Mouse (Mus musculus) CH12.LX (cell line): ENCODE measurements around the gene Npr1. TPM values are rescaled to one million over a fixed set of nuclear protein-coding genes. Genes with fewer than 3 reads are reported as not detected.

Experiments used
- DNase-seq: peaks from one replicate; pipeline ENCODE4 v3.0.0-alpha.2; 2013; ENCODE audit errors: extremely low read depth
- H3K27ac ChIP-seq: 2 replicates; pipeline ENCODE4 v1.5.1; 2012; ENCODE audit warnings: low read depth, mild to moderate bottlenecking, control low read depth, moderate library complexity; ENCODE audit not compliant: insufficient read depth
- H3K27me3 ChIP-seq: replicated peaks from 2 replicates; pipeline ENCODE3; 2012; ENCODE audit warnings: inconsistent platforms
- H3K36me3 ChIP-seq, 2 experiments: replicated peaks in 1 of 2; 2 replicates each; pipeline versions ENCODE3 to v1.6.1; 2012; ENCODE audit warnings: inconsistent platforms in 1 of 2, low read length in 1 of 2, mild to moderate bottlenecking in 1 of 2, mixed read lengths in 1 of 2, moderate library complexity in 1 of 2; ENCODE audit not compliant: control insufficient read depth in 1 of 2, insufficient read depth in 1 of 2
- H3K4me1 ChIP-seq, 2 experiments: 2 replicates each; pipeline ENCODE4 v1.6.1; 2012; ENCODE audit warnings: inconsistent platforms in 1 of 2, moderate library complexity in 1 of 2; ENCODE audit not compliant: insufficient read depth in 2 of 2, control insufficient read depth in 1 of 2
- H3K4me2 ChIP-seq: 2 replicates; pipeline ENCODE4 v1.6.1; 2012; ENCODE audit warnings: low read depth, mild to moderate bottlenecking, control low read depth; ENCODE audit not compliant: poor library complexity, insufficient read depth, severe bottlenecking
- H3K4me3 ChIP-seq, 3 experiments: fragments of 150-350 bp in 1 of 3; sonication (generic) in 1 of 3; replicated peaks in 1 of 3; 2 replicates each; pipeline versions ENCODE3 to v1.5.1; 2011 to 2012; ENCODE audit warnings: low read depth in 2 of 3, low read length in 2 of 3, mild to moderate bottlenecking in 2 of 3, moderate library complexity in 2 of 3, control low read depth in 1 of 3, improper control_type of control experiment in 1 of 3, inconsistent platforms in 1 of 3, mixed read lengths in 1 of 3; ENCODE audit not compliant: poor library complexity in 1 of 3
- H3K79me2 ChIP-seq: replicated peaks from 2 replicates; pipeline ENCODE4 v1.6.1; 2012; ENCODE audit warnings: mild to moderate bottlenecking, moderate library complexity; ENCODE audit not compliant: control insufficient read depth, poor library complexity, insufficient read depth, severe bottlenecking; ENCODE audit errors: extremely low read depth
- H3K9ac ChIP-seq: 2 replicates; pipeline ENCODE4 v1.6.1; 2012; ENCODE audit warnings: low read depth, mild to moderate bottlenecking, control low read depth, moderate library complexity; ENCODE audit not compliant: insufficient read depth
- H3K9me3 ChIP-seq: replicated peaks from 2 replicates; pipeline ENCODE3; 2012; ENCODE audit warnings: low read length, inconsistent platforms, mixed read lengths
- CHD1 ChIP-seq: IDR thresholded peaks from 2 replicates; pipeline ENCODE4 v1.6.1; 2012; ENCODE audit warnings: low read depth, low read length, improper control_type of control experiment, inconsistent platforms
- CHD2 ChIP-seq: IDR thresholded peaks from 2 replicates; pipeline ENCODE4 v1.6.1; 2011; ENCODE audit warnings: low read length, improper control_type of control experiment
- CTCF ChIP-seq, 2 experiments: IDR thresholded peaks in 1 of 2; conservative IDR thresholded peaks in 1 of 2; 2 replicates each; pipeline ENCODE4 v1.5.1; 2011 to 2012; ENCODE audit warnings: low read depth in 2 of 2, low read length in 2 of 2, improper control_type of control experiment in 1 of 2, inconsistent platforms in 1 of 2, mild to moderate bottlenecking in 1 of 2, moderate library complexity in 1 of 2
- E2F4 ChIP-seq: IDR thresholded peaks from 2 replicates; pipeline ENCODE4 v1.6.1; 2011; ENCODE audit warnings: low read depth, low read length, improper control_type of control experiment; ENCODE audit not compliant: insufficient replicate concordance
- ELF1 ChIP-seq: IDR thresholded peaks from 2 replicates; pipeline ENCODE4 v1.6.1; 2014; ENCODE audit warnings: low read depth, mild to moderate bottlenecking, inconsistent platforms, low read length, improper control_type of control experiment
- IRF4 ChIP-seq: IDR thresholded peaks from 2 replicates; pipeline ENCODE4 v1.6.1; 2014; ENCODE audit warnings: low read depth, mild to moderate bottlenecking, inconsistent platforms, low read length, improper control_type of control experiment
- JUN ChIP-seq: IDR thresholded peaks from 2 replicates; pipeline ENCODE4 v1.6.1; 2011; ENCODE audit warnings: low read depth, mild to moderate bottlenecking, low read length, improper control_type of control experiment, moderate library complexity; ENCODE audit not compliant: insufficient read depth
- MXI1 ChIP-seq: IDR thresholded peaks from 2 replicates; pipeline ENCODE4 v1.6.1; 2011; ENCODE audit warnings: mild to moderate bottlenecking, low read depth, low read length, improper control_type of control experiment
- PAX5 ChIP-seq: IDR thresholded peaks from 2 replicates; pipeline ENCODE4 v1.6.1; 2012; ENCODE audit warnings: low read length, inconsistent platforms, mixed read lengths
- POLR2AphosphoS2 ChIP-seq: IDR thresholded peaks from 2 replicates; pipeline ENCODE4 v1.6.1; 2011; ENCODE audit warnings: low read depth, low read length, improper control_type of control experiment
- RAD21 ChIP-seq: IDR thresholded peaks from 2 replicates; pipeline ENCODE4 v1.6.1; 2011; ENCODE audit warnings: low read depth, mild to moderate bottlenecking, low read length, improper control_type of control experiment, moderate library complexity
- SIN3A ChIP-seq: IDR thresholded peaks from 2 replicates; pipeline ENCODE4 v1.6.1; 2012; ENCODE audit warnings: low read length, improper control_type of control experiment, inconsistent platforms
- SMC3 ChIP-seq: IDR thresholded peaks from 2 replicates; pipeline ENCODE4 v1.6.1; 2011; ENCODE audit warnings: low read depth, low read length, improper control_type of control experiment
- USF1 ChIP-seq: IDR thresholded peaks from 2 replicates; pipeline ENCODE4 v1.6.1; 2014; ENCODE audit warnings: low read depth, mild to moderate bottlenecking, inconsistent platforms, low read length, improper control_type of control experiment
- ZMIZ1 ChIP-seq: IDR thresholded peaks from 2 replicates; pipeline ENCODE4 v1.6.1; 2012; ENCODE audit warnings: low read depth, mild to moderate bottlenecking, inconsistent platforms, low read length, improper control_type of control experiment
- dilution Hi-C: fragments of 300-500 bp; cut with MboI; formaldehyde crosslinking; loops from 2 replicates; pipeline ENCODE4 v1.14.3; 2020; ENCODE audit warnings: low sequenced_read_pairs; ENCODE audit not compliant: extremely low pct_unique_long_range_greater_than_20kb, extremely low pct_ligation_motif_present
- in situ Hi-C: fragments of 300-500 bp; cut with MboI; formaldehyde crosslinking; loops from 3 replicates; pipeline ENCODE4 v1.14.3; 2019; ENCODE audit warnings: low sequenced_read_pairs, low pct_ligation_motif_present, low pct_unique_long_range_greater_than_20kb, mixed read lengths
- polyA plus RNA-seq: library from polyadenylated mRNA; unstranded; fragments of >175 nt; gene quantifications from 2 replicates; pipeline ENCODE4 v1.2.1, GENCODE M21; 2012; ENCODE audit warnings: low read depth; ENCODE audit not compliant: insufficient read length
- total RNA-seq, 2 experiments: library from RNA; depleted of rRNA; stranded (reverse); fragments of 300-350 nt in 1 of 2; fragments of >200 nt in 1 of 2; gene quantifications; 2 replicates each; pipeline ENCODE4 v1.2.3; 2012 to 2014

The Npr1 gene
- total and polyA plus RNA-seq, 3 experiments: 0.13 TPM; not detected in 2

- Histone ChIP-seq H3K79me2 (no peaks in the 10 kb centered on the region), H3K9ac (no peak overlapping the region), H3K4me3 (no peak overlapping the region), H3K27ac (no peak overlapping the region), H3K4me1 (no peaks in the 10 kb centered on the region), H3K27me3 (no peaks in the 10 kb centered on the region), H3K36me3 (peaks cover 96 to 100% of the 10 kb centered on the region in 2 experiments), H3K9me3 (no peaks in the 10 kb centered on the region), H3K4me2 (no peak overlapping the region)
- in situ Hi-C loops (no loop called here), dilution Hi-C loops (no loop called here)
- no peak for TF ChIP-seq JUN
- no peak for TF ChIP-seq POLR2AphosphoS2
- no peak for TF ChIP-seq USF1
- no peak for TF ChIP-seq CHD2
- no peak for TF ChIP-seq IRF4
- TF ChIP-seq E2F4: no peak
- no peak for TF ChIP-seq ELF1
- DNase-seq: no peak
Observed at GRCm38 (mm10) chr3:90404121-90404520, 61.5 kb downstream of the Npr1 start.

GRCm38 (mm10) chr3:90400993-90401392 lies 64.7 kb downstream of the Npr1 start:
- Histone ChIP-seq H3K79me2 (no peaks in the 10 kb centered on the region), H3K36me3 (peaks cover 87 to 95% of the 10 kb centered on the region in 2 experiments), H3K9ac (no peak overlapping the region), H3K9me3 (no peaks in the 10 kb centered on the region), H3K27ac (no peak overlapping the region), H3K27me3 (no peaks in the 10 kb centered on the region), H3K4me2 (no peak overlapping the region), H3K4me1 (no peaks in the 10 kb centered on the region), H3K4me3 (no peak overlapping the region)
- TF ChIP-seq CHD1: no peak
- no peak for TF ChIP-seq USF1
- TF ChIP-seq ZMIZ1: no peak
- TF ChIP-seq E2F4: no peak
- no peak for TF ChIP-seq RAD21
- TF ChIP-seq CTCF (conservative IDR thresholded peaks at IDR 0.05 in 1 of 2, IDR thresholded peaks at IDR 0.05 in 1 of 2; ENCODE audit: low read depth in 2 of 2, low read length in 2 of 2): no peak
- no peak for TF ChIP-seq SIN3A
- TF ChIP-seq MXI1: no peak
- no peak for TF ChIP-seq POLR2AphosphoS2
- TF ChIP-seq JUN: no peak
- no peak for TF ChIP-seq SMC3
- TF ChIP-seq PAX5: no peak
- in situ Hi-C loops (no loop called here), dilution Hi-C loops (no loop called here)
- DNase-seq: no peak

Other genes with a start within 250 kb of the Npr1 start
Only the 20 nearest of the 24 such genes appear.
- 13.5 and 14.1 TPM in 2 replicates for gene Crtc2, start 211.7 kb downstream of the Npr1 start, total RNA-seq (2012; rRNA removed)
- gene Crtc2, start 211.7 kb downstream of the Npr1 start, total RNA-seq (2014; rRNA removed): 5.4 and 6.1 TPM in 2 replicates
- 62.1 and 69.8 TPM in 2 replicates for gene Crtc2, start 211.7 kb downstream of the Npr1 start, polyA plus RNA-seq
- 27.8 and 28.1 TPM in 2 replicates for gene Dennd4b, start 200.7 kb downstream of the Npr1 start, total RNA-seq (2012; rRNA removed)
- 9.4 and 9.8 TPM in 2 replicates for gene Dennd4b, start 200.7 kb downstream of the Npr1 start, total RNA-seq (2014; rRNA removed)
- 34.4 and 45.3 TPM in 2 replicates for gene Dennd4b, start 200.7 kb downstream of the Npr1 start, polyA plus RNA-seq
- 8.9 and 10.0 TPM in 2 replicates for gene Gatad2b, start 172.7 kb downstream of the Npr1 start, total RNA-seq (2012; rRNA removed)
- gene Gatad2b, start 172.7 kb downstream of the Npr1 start, total RNA-seq (2014; rRNA removed): 6.4 and 8.4 TPM in 2 replicates
- 20.6 and 22.6 TPM in 2 replicates for gene Gatad2b, start 172.7 kb downstream of the Npr1 start, polyA plus RNA-seq
- 2.6 TPM in 2 replicates for gene Slc27a3, start 75.9 kb downstream of the Npr1 start, total RNA-seq (2012; rRNA removed)
- gene Slc27a3, start 75.9 kb downstream of the Npr1 start, total RNA-seq (2014; rRNA removed): 1.3 and 1.5 TPM in 2 replicates
- 1.6 and 1.9 TPM in 2 replicates for gene Slc27a3, start 75.9 kb downstream of the Npr1 start, polyA plus RNA-seq
- gene Ints3, start 32.2 kb downstream of the Npr1 start, total RNA-seq (2012; rRNA removed): 30.7 and 36.5 TPM in 2 replicates
- gene Ints3, start 32.2 kb downstream of the Npr1 start, total RNA-seq (2014; rRNA removed): 20.3 and 20.5 TPM in 2 replicates
- gene Ints3, start 32.2 kb downstream of the Npr1 start, polyA plus RNA-seq: 37.9 and 45.9 TPM in 2 replicates
- 120 and 148 TPM in 2 replicates for gene Ilf2, start 10.3 kb upstream of the Npr1 start, total RNA-seq (2012; rRNA removed)
- 182 and 208 TPM in 2 replicates for gene Ilf2, start 10.3 kb upstream of the Npr1 start, total RNA-seq (2014; rRNA removed)
- gene Ilf2, start 10.3 kb upstream of the Npr1 start, polyA plus RNA-seq: 197 and 199 TPM in 2 replicates
- gene Snapin, start 25.2 kb upstream of the Npr1 start, total RNA-seq (2012; rRNA removed): 18.4 and 18.9 TPM in 2 replicates
- gene Snapin, start 25.2 kb upstream of the Npr1 start, total RNA-seq (2014; rRNA removed): 39.8 and 42.0 TPM in 2 replicates
- gene Snapin, start 25.2 kb upstream of the Npr1 start, polyA plus RNA-seq: 33.0 and 37.8 TPM in 2 replicates
- 88.5 and 106 TPM in 2 replicates for gene Chtop, start 43.6 kb upstream of the Npr1 start, total RNA-seq (2012; rRNA removed)
- 130 and 134 TPM in 2 replicates for gene Chtop, start 43.6 kb upstream of the Npr1 start, total RNA-seq (2014; rRNA removed)
- 126 and 137 TPM in 2 replicates for gene Chtop, start 43.6 kb upstream of the Npr1 start, polyA plus RNA-seq
- 8.9 and 13.2 TPM in 2 replicates for gene S100a1, start 48.5 kb upstream of the Npr1 start, total RNA-seq (2012; rRNA removed)
- 2.6 and 3.8 TPM in 2 replicates for gene S100a1, start 48.5 kb upstream of the Npr1 start, total RNA-seq (2014; rRNA removed)
- 2.7 and 5.0 TPM in 2 replicates for gene S100a1, start 48.5 kb upstream of the Npr1 start, polyA plus RNA-seq
- 35.5 and 37.1 TPM in 2 replicates for gene S100a13, start 48.6 kb upstream of the Npr1 start, total RNA-seq (2012; rRNA removed)
- gene S100a13, start 48.6 kb upstream of the Npr1 start, total RNA-seq (2014; rRNA removed): 37.1 and 41.6 TPM in 2 replicates
- 19.3 and 22.1 TPM in 2 replicates for gene S100a13, start 48.6 kb upstream of the Npr1 start, polyA plus RNA-seq
- not detected in 2 replicates for gene S100a14, start 61.0 kb upstream of the Npr1 start, total RNA-seq (2012; rRNA removed)
- gene S100a14, start 61.0 kb upstream of the Npr1 start, total RNA-seq (2014; rRNA removed): not detected in 2 replicates
- not detected in 2 replicates for gene S100a14, start 61.0 kb upstream of the Npr1 start, polyA plus RNA-seq
- not detected in 2 replicates for gene S100a16, start 71.4 kb upstream of the Npr1 start, total RNA-seq (2012; rRNA removed)
- not detected in 2 replicates for gene S100a16, start 71.4 kb upstream of the Npr1 start, total RNA-seq (2014; rRNA removed)
- not detected in 2 replicates for gene S100a16, start 71.4 kb upstream of the Npr1 start, polyA plus RNA-seq
- gene S100a3, start 94.7 kb upstream of the Npr1 start, total RNA-seq (2012; rRNA removed): not detected in 2 replicates
- gene S100a3, start 94.7 kb upstream of the Npr1 start, total RNA-seq (2014; rRNA removed): not detected in 2 replicates
- not detected in 2 replicates for gene S100a3, start 94.7 kb upstream of the Npr1 start, polyA plus RNA-seq
- not detected in 2 replicates for gene S100a2, start 124.4 kb upstream of the Npr1 start, total RNA-seq (2012; rRNA removed)
- not detected in 2 replicates for gene S100a2, start 124.4 kb upstream of the Npr1 start, total RNA-seq (2014; rRNA removed)
- not detected in 2 replicates for gene S100a2, start 124.4 kb upstream of the Npr1 start, polyA plus RNA-seq
- not detected in 2 replicates for gene Gm42674, start 136.0 kb upstream of the Npr1 start, total RNA-seq (2012; rRNA removed)
- not detected in 2 replicates for gene Gm42674, start 136.0 kb upstream of the Npr1 start, total RNA-seq (2014; rRNA removed)
- not detected in 2 replicates for gene Gm42674, start 136.0 kb upstream of the Npr1 start, polyA plus RNA-seq
- gene S100a4, start 137.9 kb upstream of the Npr1 start, total RNA-seq (2012; rRNA removed): 0.76 TPM in 1 of 2 replicates, not detected in the other
- 1.1 and 1.2 TPM in 2 replicates for gene S100a4, start 137.9 kb upstream of the Npr1 start, total RNA-seq (2014; rRNA removed)
- gene S100a4, start 137.9 kb upstream of the Npr1 start, polyA plus RNA-seq: 0.86 TPM in 1 of 2 replicates, not detected in the other
- gene S100a5, start 142.7 kb upstream of the Npr1 start, total RNA-seq (2012; rRNA removed): not detected in 2 replicates
- gene S100a5, start 142.7 kb upstream of the Npr1 start, total RNA-seq (2014; rRNA removed): not detected in 2 replicates
- not detected in 2 replicates for gene S100a5, start 142.7 kb upstream of the Npr1 start, polyA plus RNA-seq
- not detected in 2 replicates for gene S100a6, start 147.0 kb upstream of the Npr1 start, total RNA-seq (2012; rRNA removed)
- gene S100a6, start 147.0 kb upstream of the Npr1 start, total RNA-seq (2014; rRNA removed): not detected in 2 replicates
- gene S100a6, start 147.0 kb upstream of the Npr1 start, polyA plus RNA-seq: not detected in 2 replicates
- not detected in 2 replicates for gene S100a7a, start 188.2 kb upstream of the Npr1 start, total RNA-seq (2012; rRNA removed)
- not detected in 2 replicates for gene S100a7a, start 188.2 kb upstream of the Npr1 start, total RNA-seq (2014; rRNA removed)
- not detected in 2 replicates for gene S100a7a, start 188.2 kb upstream of the Npr1 start, polyA plus RNA-seq
- not detected in 2 replicates for gene S100a8, start 203.1 kb upstream of the Npr1 start, total RNA-seq (2012; rRNA removed)
- not detected in 2 replicates for gene S100a8, start 203.1 kb upstream of the Npr1 start, total RNA-seq (2014; rRNA removed)
- not detected in 2 replicates for gene S100a8, start 203.1 kb upstream of the Npr1 start, polyA plus RNA-seq